Mouse (Mus musculus) 416B (cell line): ENCODE results near the gene Mtor.

Experiments
- DNase-seq: peaks from one replicate; pipeline ENCODE4 v3.0.0; 2011; ENCODE audit warnings: low read depth

The Mtor gene

GRCm38 (mm10) chr4:148595916-148596315, 147.5 kb downstream of the Mtor start:
- no peak for DNase-seq

GRCm38 (mm10) chr4:148596731-148597130, 148.3 kb downstream of the Mtor start:
- no peak for DNase-seq

- no peak for DNase-seq
These were observed 150.4 kb downstream of the Mtor start for GRCm38 (mm10) chr4:148598826-148599225.

GRCm38 (mm10) chr4:148600316-148600715, 151.9 kb downstream of the Mtor start:
- no peak for DNase-seq

- DNase-seq: no peak
These were observed 153.5 kb downstream of the Mtor start for GRCm38 (mm10) chr4:148601871-148602270.

GRCm38 (mm10) chr4:148602357-148603120, 154.1 kb downstream of the Mtor start, which contains the start of gene Masp2:
TSS of gene Masp2 (plus strand) at chr4:148602554.
- no peak for DNase-seq

- no peak for DNase-seq
These were observed 155.1 kb downstream of the Mtor start for GRCm38 (mm10) chr4:148603376-148604139.

GRCm38 (mm10) chr4:148604141-148604540, 155.7 kb downstream of the Mtor start:
- DNase-seq: no peak

- peak; percentile 67 for DNase-seq
These were observed 156.2 kb downstream of the Mtor start for GRCm38 (mm10) chr4:148604541-148605165.
